In genomic region chr3:96427311-96427710, GRCm38 (mm10) we compare ENCODE assay signal across 9 mouse cellular contexts. TPM values are rescaled to one million over a fixed set of nuclear protein-coding genes. Genes with fewer than 3 reads are reported as not detected.
DNase-seq lines count a peak whose midpoint lies in the region; ATAC-seq and TF ChIP-seq lines count a peak whose summit lies in the region.
"Had no signal": no experiment of that assay in that cellular context is flagged by ENCODE, and none has a peak within 500 bp of the region (broad histone marks: within the 10 kb centered on the region; RNA-seq: fewer than 3 reads in every experiment).

No protein-coding gene starts in this region.

- H3K4me1 ChIP-seq in midbrain, embryonic 10.5 days: peaks cover 62% of the 10 kb centered on the region
- H3K4me1 ChIP-seq in midbrain, postnatal 0 days (ENCODE audit: insufficient read depth, low read length): no peaks in the 10 kb centered on the region
- no peaks in the 10 kb centered on the region for H3K4me1 ChIP-seq in hindbrain, embryonic 16.5 days (ENCODE audit: control insufficient read depth, insufficient read depth, low read depth, low read length)
- no peaks in the 10 kb centered on the region for H3K4me1 ChIP-seq in neural tube, embryonic 12.5 days

- H3K4me3 ChIP-seq in midbrain, embryonic 10.5 days: peak overlapping the region; percentile 41
- H3K4me3 ChIP-seq in midbrain, postnatal 0 days (ENCODE audit: low read depth, low read length): no peak overlapping the region
- no peak overlapping the region for H3K4me3 ChIP-seq in hindbrain, embryonic 16.5 days (ENCODE audit: low read length)
- no peak overlapping the region for H3K4me3 ChIP-seq in neural tube, embryonic 12.5 days

- 7% methylated on average over 4 of the region's 4 CpGs for WGBS in midbrain, embryonic 10.5 days
- WGBS in midbrain, postnatal 0 days: 20% methylated on average over 4 of the region's 4 CpGs
- WGBS in hindbrain, embryonic 16.5 days: 10% methylated on average over 4 of the region's 4 CpGs
- WGBS in neural tube, embryonic 12.5 days: 12% methylated on average over 4 of the region's 4 CpGs

- no peak for TF ChIP-seq CTCF in midbrain, postnatal 0 days (IDR thresholded peaks at IDR 0.05)

- H3K9me3 ChIP-seq in midbrain, embryonic 10.5 days (replicated peaks): no peaks in the 10 kb centered on the region
- no peaks in the 10 kb centered on the region for H3K9me3 ChIP-seq in midbrain, postnatal 0 days (ENCODE audit: low read length)
- no peaks in the 10 kb centered on the region for H3K9me3 ChIP-seq in hindbrain, embryonic 16.5 days (ENCODE audit: control insufficient read depth, low read length)
- H3K9me3 ChIP-seq in neural tube, embryonic 12.5 days: no peaks in the 10 kb centered on the region

- H3K27me3 ChIP-seq in midbrain, embryonic 10.5 days (ENCODE audit: low read depth, poor library complexity, severe bottlenecking): peaks cover 79% of the 10 kb centered on the region
- 0 out of 2 replicates have a peak, but pooled peaks cover 5% of the 10 kb centered on the region for H3K27me3 ChIP-seq in midbrain, postnatal 0 days (ENCODE audit: insufficient read depth, low read length)
- peaks cover 8% of the 10 kb centered on the region for H3K27me3 ChIP-seq in hindbrain, embryonic 16.5 days (replicated peaks; ENCODE audit: control insufficient read depth, insufficient read depth, low read length)
- 0 out of 2 replicates have a peak, but pooled peaks cover 2% of the 10 kb centered on the region for H3K27me3 ChIP-seq in neural tube, embryonic 12.5 days (replicated peaks)

- no peak overlapping the region for H3K4me2 ChIP-seq in midbrain, postnatal 0 days (ENCODE audit: low read depth, low read length, poor library complexity, severe bottlenecking)
- H3K4me2 ChIP-seq in hindbrain, embryonic 16.5 days (ENCODE audit: low read length): peak overlapping the region; percentile 27; the same call in 1 of the 2 replicates
- H3K4me2 ChIP-seq in neural tube, embryonic 12.5 days (replicated peaks): peak overlapping the region; percentile 21; the same call in 1 of the 2 replicates

- no peak overlapping the region; the same call in 1 of the 2 replicates for H3K27ac ChIP-seq in midbrain, embryonic 10.5 days (replicated peaks)
- H3K27ac ChIP-seq in midbrain, postnatal 0 days (ENCODE audit: low read depth, low read length): no peak overlapping the region
- H3K27ac ChIP-seq in hindbrain, embryonic 16.5 days (ENCODE audit: low read depth, low read length): no peak overlapping the region
- H3K27ac ChIP-seq in neural tube, embryonic 12.5 days: no peak overlapping the region

- H3K9ac ChIP-seq in midbrain, postnatal 0 days (replicated peaks; ENCODE audit: low read length, poor library complexity, severe bottlenecking): no peak overlapping the region
- no peak overlapping the region for H3K9ac ChIP-seq in hindbrain, embryonic 16.5 days (ENCODE audit: low read depth, low read length)
- H3K9ac ChIP-seq in neural tube, embryonic 12.5 days: no peak overlapping the region

- no peaks in the 10 kb centered on the region for H3K36me3 ChIP-seq in midbrain, embryonic 10.5 days
- H3K36me3 ChIP-seq in midbrain, postnatal 0 days (ENCODE audit: insufficient read depth, low read length): no peaks in the 10 kb centered on the region
- no peaks in the 10 kb centered on the region for H3K36me3 ChIP-seq in hindbrain, embryonic 16.5 days (ENCODE audit: control insufficient read depth, insufficient read depth, low read length)
- no peaks in the 10 kb centered on the region for H3K36me3 ChIP-seq in neural tube, embryonic 12.5 days

- ATAC-seq in midbrain, postnatal 0 days (ENCODE audit: low FRiP score): no peak
- no peak for ATAC-seq in hindbrain, embryonic 16.5 days
- no peak for ATAC-seq in neural tube, embryonic 12.5 days (ENCODE audit: low FRiP score, low read depth)

- peak; percentile 70 for DNase-seq in embryo, embryonic 10 days (ENCODE audit: low spot score)
- DNase-seq in embryo, embryonic 9.5 days (ENCODE audit: extremely low spot score): no peak
- DNase-seq in midbrain, embryonic 10.5 days (ENCODE audit: low spot score): no peak
- DNase-seq in midbrain, postnatal 0 days (ENCODE audit: low spot score): no peak
- no peak for DNase-seq in cerebellum, adult 9-11 months
- DNase-seq in layer of hippocampus, postnatal 10 days (ENCODE audit: low spot score in 2 of 2): no peak
- DNase-seq: left cerebral cortex, postnatal 4 days had no signal

RNA-seq across cellular contexts. Expression of gene BC107364, which starts 24.8 kb away (rescaled TPM):
- 0.20 and 0.30 TPM in 2 replicates for polyA plus RNA-seq in midbrain, embryonic 10.5 days (2016; fragmentation: Nextera tagmentation; extraction: Ambion mirVana)
- total RNA-seq in midbrain, postnatal 0 days (2014; rRNA removed): not detected in 2 replicates
- polyA plus RNA-seq in midbrain, postnatal 0 days (2015; fragmentation: Nextera tagmentation; extraction: Ambion mirVana): not detected in 2 replicates
- polyA plus RNA-seq in hindbrain, embryonic 16.5 days (2015; fragmentation: Nextera tagmentation; extraction: Ambion mirVana): not detected in 2 replicates
- polyA plus RNA-seq in neural tube, embryonic 12.5 days (2016; fragmentation: Nextera tagmentation; extraction: Ambion mirVana): not detected in 2 replicates
- not detected for total RNA-seq in layer of hippocampus, postnatal 10 days (2021)
- total RNA-seq: left cerebral cortex, postnatal 4 days had no signal
